Mouse (Mus musculus) cerebellum, postnatal 10 days (tissue): Measurements from ENCODE around the gene Vmn1r81.

ENCODE experiments used
- DNase-seq, 2 experiments: peaks; one replicate each; pipeline ENCODE4 v3.0.0; 2021; ENCODE audit warnings: mixed read lengths in 2 of 2

Gene Vmn1r81

GRCm38 (mm10) chr7:12268169-12268568 is at the start of gene Vmn1r81:
Gene Vmn1r81 (minus strand): TSS chr7:12268269.
- no peak for DNase-seq

- no peak for DNase-seq
Measured at GRCm38 (mm10) chr7:12300130-12300529, 32.1 kb upstream of the Vmn1r81 start, which contains the start of gene Vmn1r82. Gene Vmn1r82 (plus strand): TSS chr7:12300430.

- DNase-seq, result no peak
Measured at GRCm38 (mm10) chr7:12204141-12204540, 63.9 kb downstream of the Vmn1r81 start.
